Mouse (Mus musculus) heart, postnatal 0 days (tissue): ENCODE measurements around the gene Nlrx1. TPM values are rescaled to one million over a fixed set of nuclear protein-coding genes. Genes with fewer than 3 reads are reported as not detected.

Experiments
- ATAC-seq: fragments of 200-750 bp; cut with Nextera tagmentation; 2 replicates; pipeline ENCODE4 v1.8.0; 2017; ENCODE audit warnings: low read depth, moderate number of reproducible peaks, moderate library complexity; ENCODE audit not compliant: insufficient read depth
- DNase-seq: peaks from one replicate; pipeline ENCODE4 v3.0.0-alpha.2; 2016; ENCODE audit warnings: low spot score
- H3K27ac ChIP-seq: fragments of 300-500 bp; sonication (generic); 2 replicates; pipeline ENCODE4 v1.5.1; 2014; ENCODE audit warnings: low read depth, mild to moderate bottlenecking
- H3K27me3 ChIP-seq: fragments of 300-500 bp; sonication (generic); 2 replicates; pipeline ENCODE4 v1.6.1; 2014; ENCODE audit warnings: low read length, mixed read lengths; ENCODE audit not compliant: control insufficient read depth, insufficient read depth
- H3K36me3 ChIP-seq: fragments of 300-500 bp; sonication (generic); replicated peaks from 2 replicates; pipeline ENCODE4 v1.6.1; 2014; ENCODE audit warnings: low read length, mixed read lengths; ENCODE audit not compliant: control insufficient read depth, insufficient read depth
- H3K4me1 ChIP-seq: fragments of 300-500 bp; sonication (generic); 2 replicates; pipeline ENCODE4 v1.6.1; 2014; ENCODE audit warnings: antibody characterized with exemption; ENCODE audit not compliant: control insufficient read depth, insufficient read depth
- H3K4me2 ChIP-seq: fragments of 300-500 bp; sonication (generic); 2 replicates; pipeline ENCODE4 v1.6.1; 2014; ENCODE audit warnings: low read depth, mild to moderate bottlenecking, low read length, moderate library complexity
- H3K4me3 ChIP-seq: fragments of 300-500 bp; sonication (generic); 2 replicates; pipeline ENCODE4 v1.5.1; 2014; ENCODE audit warnings: low read depth, low read length
- H3K9ac ChIP-seq: fragments of 300-500 bp; sonication (generic); replicated peaks from 2 replicates; pipeline ENCODE4 v1.6.1; 2014; ENCODE audit warnings: low read depth, low read length, mixed read lengths
- H3K9me3 ChIP-seq: fragments of 300-500 bp; sonication (generic); replicated peaks from 2 replicates; pipeline ENCODE4 v1.6.1; 2016; ENCODE audit warnings: low read length; ENCODE audit not compliant: control insufficient read depth
- CTCF ChIP-seq: IDR thresholded peaks from 2 replicates; pipeline ENCODE4 v1.5.1; 2016; ENCODE audit warnings: antibody characterized with exemption, control low read depth, low read depth
- EP300 ChIP-seq: IDR thresholded peaks from 2 replicates; pipeline ENCODE4 v1.6.1; 2016; ENCODE audit warnings: antibody characterized with exemption, low read depth
- WGBS: fragments of 180-500 bp; shearing (Covaris S2); extraction: QIAGEN DNeasy Blood & Tissue Kit; methylation state at CpG from one replicate; pipeline ENCODE4 v1.1.7; 2014; 5-methylcytosine and 5-hydroxymethylcytosine counted together
- polyA plus RNA-seq: library from polyadenylated mRNA; unstranded; fragments of >200 nt; fragmentation: Nextera tagmentation; extraction: Ambion mirVana; gene quantifications from 2 replicates; pipeline ENCODE4 v1.2.1, GENCODE M21; 2015
- total RNA-seq: library from RNA; depleted of rRNA; stranded (reverse); fragments of >200 nt; gene quantifications from 2 replicates; pipeline ENCODE4 v1.2.3, GENCODE M21; 2014; ENCODE audit warnings: low replicate concordance

Nlrx1 gene
- total and polyA plus RNA-seq, 2 experiments from 2014 or later, result 10.2 to 15.4 TPM

DNA sequence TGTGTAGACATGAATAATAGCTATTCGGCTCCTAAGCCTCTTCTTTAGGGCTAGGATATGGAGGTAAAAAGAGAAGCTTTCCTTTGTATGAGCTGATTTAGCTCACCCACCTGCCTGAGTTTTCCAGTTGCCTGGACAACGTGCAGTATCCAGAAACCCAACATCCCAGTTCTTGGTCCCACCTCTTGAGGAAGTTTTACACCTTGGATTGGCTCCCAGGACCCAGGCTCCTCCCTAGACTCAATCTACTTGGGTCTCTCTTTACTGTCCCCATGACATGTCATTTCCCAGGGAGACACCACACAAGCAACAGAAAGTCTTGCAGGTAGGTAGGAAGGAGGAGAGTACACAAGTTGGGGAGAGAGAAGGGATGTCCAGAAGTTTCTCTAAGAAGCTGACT, 28.0 kb downstream of the Nlrx1 start, which contains the start of gene Ccdc153:
Ccdc153 (plus strand) TSS at position 278 of the 400 bp plus-strand sequence.
- Histone ChIP-seq H3K27ac (no peak within 1 kb of the TSS), H3K4me2 (no peak within 1 kb of the TSS), H3K27me3 (no peaks in the 10 kb centered on the region), H3K9me3 (no peaks in the 10 kb centered on the region), H3K4me3 (no peak within 1 kb of the TSS), H3K4me1 (no peaks in the 10 kb centered on the region), H3K9ac (no peak within 1 kb of the TSS; the same call in 1 of the 2 replicates), H3K36me3 (no peaks in the 10 kb centered on the region)
- no peak for TF ChIP-seq EP300
- no peak for TF ChIP-seq CTCF
- 55% methylated on average over 2 of the region's 2 CpGs for WGBS
- DNase-seq (no peak), ATAC-seq (no peak)

DNA sequence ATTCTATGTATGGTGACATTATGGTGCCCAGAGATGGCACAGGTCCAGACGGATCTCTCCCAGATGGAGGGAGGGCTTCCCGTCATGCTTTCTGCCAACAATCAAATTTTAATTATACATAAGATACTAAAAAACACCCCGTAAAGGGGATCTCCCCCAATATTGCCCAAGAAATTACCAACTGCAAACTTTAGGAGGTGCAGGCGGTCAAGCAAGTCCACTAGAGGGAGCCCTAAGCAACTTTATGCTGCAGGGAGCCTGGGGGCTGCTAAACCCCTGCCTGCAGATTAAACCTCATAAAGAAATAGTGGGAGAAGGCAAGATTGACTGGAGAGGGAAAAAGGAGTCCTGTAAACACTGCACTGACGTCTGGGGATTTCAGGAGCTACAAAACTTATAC, 29.0 kb downstream of the Nlrx1 start:
- Histone ChIP-seq H3K27me3 (no peaks in the 10 kb centered on the region), H3K9ac (no peak overlapping the region), H3K4me1 (0 out of 2 replicates have a peak, but pooled peaks cover 2% of the 10 kb centered on the region), H3K36me3 (no peaks in the 10 kb centered on the region), H3K27ac (no peak overlapping the region), H3K4me2 (no peak overlapping the region), H3K4me3 (no peak overlapping the region), H3K9me3 (no peaks in the 10 kb centered on the region)
- 6% methylated on average over 5 of the region's 5 CpGs for WGBS
- ATAC-seq (no peak), DNase-seq (peak; percentile 56)
- TF ChIP-seq CTCF (peak; percentile 72), EP300 (no peak)

DNA sequence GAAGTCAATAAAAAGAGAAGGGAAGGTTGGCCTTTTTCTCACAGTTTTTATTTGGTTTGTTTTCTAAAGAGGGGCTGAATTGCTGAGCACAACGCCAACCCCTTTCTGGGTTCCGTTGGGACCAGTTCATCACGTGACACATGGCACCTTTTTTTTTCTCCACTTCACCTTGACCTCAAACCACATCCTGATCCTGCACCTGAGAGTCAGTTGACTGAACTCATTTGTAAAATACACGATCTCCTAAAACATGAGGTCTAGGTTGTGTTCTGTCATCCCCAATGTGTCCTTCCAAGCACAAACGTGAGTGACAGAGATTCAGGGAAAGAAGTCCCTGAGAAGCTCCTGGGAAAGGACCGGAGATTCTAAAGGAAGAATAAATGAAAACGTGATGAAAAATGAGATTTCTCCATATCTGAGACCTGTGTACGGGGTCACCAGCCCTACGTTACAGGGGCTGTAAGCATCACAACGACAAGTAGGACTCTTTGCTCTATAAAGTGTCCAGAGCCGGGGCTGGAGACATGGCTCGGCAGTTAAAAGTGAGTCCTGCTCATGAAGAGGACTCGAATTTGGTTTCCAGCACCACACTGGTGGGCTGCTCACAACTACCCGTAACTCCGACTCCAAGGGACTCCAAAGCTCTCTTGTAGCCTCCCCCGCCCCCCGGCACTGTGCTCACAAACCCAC, 29.8 kb downstream of the Nlrx1 start:
- Histone ChIP-seq H3K9ac (no peak overlapping the region), H3K4me2 (no peak overlapping the region), H3K4me1 (0 out of 2 replicates have a peak, but pooled peaks cover 3% of the 10 kb centered on the region), H3K27ac (peak overlapping the region; percentile 54; the same call in 1 of the 2 replicates), H3K27me3 (no peaks in the 10 kb centered on the region), H3K36me3 (no peaks in the 10 kb centered on the region), H3K4me3 (no peak overlapping the region), H3K9me3 (no peaks in the 10 kb centered on the region)
- ATAC-seq (no peak), DNase-seq (no peak)
- WGBS, result 71% methylated on average over 17 of the region's 17 CpGs
- TF ChIP-seq CTCF, result no peak
- no peak for TF ChIP-seq EP300

DNA sequence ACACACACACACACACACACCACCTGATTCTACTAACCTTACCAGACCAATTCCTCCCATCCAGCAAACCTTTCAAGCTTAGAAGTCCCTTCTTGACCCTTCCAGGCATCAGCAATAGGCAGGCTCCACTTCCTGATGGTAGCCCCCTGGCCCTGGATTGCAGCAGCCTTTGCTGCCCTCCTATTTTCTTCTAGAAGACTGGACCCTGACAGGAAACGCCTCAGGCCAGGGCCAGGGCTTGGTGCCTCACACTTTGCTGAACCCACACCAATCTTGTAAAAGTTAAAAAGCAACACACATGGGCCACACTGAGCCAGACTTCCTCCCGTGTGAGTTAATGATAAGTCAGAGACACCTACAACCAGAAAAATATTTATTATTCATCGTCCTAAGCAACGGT, 31.3 kb downstream of the Nlrx1 start:
- H3K9me3 ChIP-seq, result no peaks in the 10 kb centered on the region
- H3K4me3 ChIP-seq, result no peak overlapping the region
- H3K36me3 ChIP-seq, result no peaks in the 10 kb centered on the region
- ATAC-seq, result no peak
- H3K4me1 ChIP-seq, result peaks cover 9% of the 10 kb centered on the region
- peak overlapping the region; percentile 41; the same call in 1 of the 2 replicates for H3K27ac ChIP-seq
- TF ChIP-seq CTCF (no peak), EP300 (no peak)
- DNase-seq, result no peak
- no peak overlapping the region for H3K4me2 ChIP-seq
- H3K9ac ChIP-seq, result no peak overlapping the region
- H3K27me3 ChIP-seq, result no peaks in the 10 kb centered on the region
- WGBS, result 67% methylated on average over 4 of the region's 4 CpGs

DNA sequence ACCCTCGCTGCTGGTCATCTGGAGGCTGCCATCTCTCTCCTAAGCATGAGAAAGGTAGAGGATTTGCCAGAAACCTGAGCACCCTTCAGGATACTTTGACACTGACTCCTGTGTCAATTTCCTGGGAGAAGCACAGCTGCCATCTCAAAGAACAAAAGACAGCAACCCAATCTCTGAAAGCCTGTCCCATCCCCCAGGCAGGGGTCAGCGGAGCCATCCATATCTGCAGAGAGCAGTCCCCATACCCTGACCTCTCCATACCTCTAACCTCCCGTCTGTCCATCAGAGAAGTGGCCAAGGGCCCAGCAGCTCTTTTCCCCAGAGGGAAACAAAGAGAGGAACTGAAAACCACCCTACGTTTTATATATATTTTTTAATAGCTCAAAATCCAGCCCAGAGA, 31.8 kb downstream of the Nlrx1 start:
- peak overlapping the region; percentile 6; the same call in 1 of the 2 replicates for H3K27ac ChIP-seq
- TF ChIP-seq EP300, result no peak
- no peak for TF ChIP-seq CTCF
- H3K9me3 ChIP-seq, result no peaks in the 10 kb centered on the region
- no peaks in the 10 kb centered on the region for H3K36me3 ChIP-seq
- DNase-seq (no peak), ATAC-seq (no peak)
- no peak overlapping the region for H3K4me3 ChIP-seq
- no peak overlapping the region for H3K4me2 ChIP-seq
- no peak overlapping the region for H3K9ac ChIP-seq
- peaks cover 14% of the 10 kb centered on the region for H3K4me1 ChIP-seq
- 64% methylated on average over 4 of the region's 4 CpGs for WGBS
- no peaks in the 10 kb centered on the region for H3K27me3 ChIP-seq
